In the genomic region with DNA sequence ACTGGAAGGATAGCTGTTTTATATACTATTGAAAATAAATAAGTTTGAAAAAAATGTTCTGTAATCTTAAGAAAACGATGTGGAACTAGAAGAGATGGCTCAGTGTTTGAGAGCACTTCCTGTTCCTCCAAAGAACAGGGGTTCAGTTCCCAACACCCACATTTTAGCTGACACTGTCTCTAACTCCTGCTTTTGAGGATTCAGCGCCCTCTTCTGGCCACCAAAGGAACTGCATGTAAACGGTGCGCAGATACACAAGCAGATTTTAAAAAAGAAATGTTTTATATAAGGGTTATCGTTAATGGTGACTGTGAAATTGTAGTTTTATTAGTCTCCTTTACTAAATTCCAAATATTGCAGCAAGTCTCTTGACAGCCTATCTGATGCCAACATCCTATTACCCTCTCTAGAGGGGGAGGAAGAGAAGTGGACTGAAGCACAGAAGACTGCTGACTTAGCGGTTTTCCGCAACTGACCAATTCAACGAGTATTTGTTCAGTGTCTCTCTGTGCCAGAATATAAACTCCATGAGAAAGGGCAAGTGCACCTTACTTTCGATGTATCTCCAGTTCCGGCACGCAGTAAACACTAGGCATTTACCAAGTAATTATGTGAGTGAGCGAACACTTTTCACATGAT, we compare ENCODE assay signal across 13 mouse cellular contexts.
DNase-seq lines count a peak whose midpoint lies in the region; ATAC-seq and TF ChIP-seq lines count a peak whose summit lies in the region.
"Had no signal": no experiment of that assay in that cellular context is flagged by ENCODE, and none has a peak within 500 bp of the region (broad histone marks: within the 10 kb centered on the region; RNA-seq: fewer than 3 reads in every experiment).

No protein-coding gene starts in this region.

- WGBS in lung, embryonic 14.5 days: 77% methylated on average over 12 of the region's 12 CpGs
- 81% methylated on average over 12 of the region's 12 CpGs for WGBS in lung, adult 2 months

- no peak overlapping the region for H3K9ac ChIP-seq in lung, embryonic 14.5 days
- H3K9ac ChIP-seq in ES-E14 (ENCODE audit: insufficient read depth, low read depth, low read length, poor library complexity, severe bottlenecking): no peak overlapping the region
- H3K9ac ChIP-seq: hindbrain, embryonic 15.5 days; liver, embryonic 15.5 days had no signal

- H3K27me3 ChIP-seq in lung, embryonic 14.5 days (ENCODE audit: insufficient read depth, low read length): no peaks in the 10 kb centered on the region
- no peaks in the 10 kb centered on the region for H3K27me3 ChIP-seq in splenic B cell, adult 2 months (ENCODE audit: control insufficient read depth, insufficient read depth, low read length, poor library complexity, severe bottlenecking)
- H3K27me3 ChIP-seq: hindbrain, embryonic 15.5 days; liver, embryonic 15.5 days had no signal

- no peak overlapping the region for H3K4me3 ChIP-seq in gastrocnemius, adult 2 months
- H3K4me3 ChIP-seq in lung, embryonic 14.5 days (ENCODE audit: low read depth, low read length): no peak overlapping the region
- no peak overlapping the region for H3K4me3 ChIP-seq in lung, adult 2 months (replicated peaks; ENCODE audit: extremely low read depth, low read depth, low read length)
- no peak overlapping the region for H3K4me3 ChIP-seq in ES-E14 (ENCODE audit: insufficient read depth in 1 of 2, low read depth in 1 of 2, low read length in 2 of 2, poor library complexity in 1 of 2, severe bottlenecking in 1 of 2)
- H3K4me3 ChIP-seq: hindbrain, embryonic 15.5 days; liver, embryonic 15.5 days had no signal

- no peaks in the 10 kb centered on the region for H3K9me3 ChIP-seq in lung, embryonic 14.5 days (ENCODE audit: low read depth, low read length)
- H3K9me3 ChIP-seq in ES-E14 (ENCODE audit: control insufficient read depth, insufficient read depth, low read depth, low read length): no peaks in the 10 kb centered on the region
- H3K9me3 ChIP-seq: hindbrain, embryonic 15.5 days; liver, embryonic 15.5 days had no signal

- no peaks in the 10 kb centered on the region for H3K4me1 ChIP-seq in lung, embryonic 14.5 days (ENCODE audit: insufficient read depth)
- H3K4me1 ChIP-seq in lung, adult 2 months (ENCODE audit: control insufficient read depth, insufficient read depth, low read length): no peaks in the 10 kb centered on the region
- no peaks in the 10 kb centered on the region for H3K4me1 ChIP-seq in ES-E14 (ENCODE audit: control insufficient read depth in 2 of 2, insufficient read depth in 2 of 2, low read length in 2 of 2, poor library complexity in 1 of 2)
- H3K4me1 ChIP-seq: hindbrain, embryonic 15.5 days; liver, embryonic 15.5 days had no signal

- ATAC-seq in lung, embryonic 14.5 days (ENCODE audit: insufficient read depth): no peak
- ATAC-seq: forebrain, embryonic 14.5 days; midbrain, embryonic 16.5 days had no signal

- intact Hi-C loops in gastrocnemius, adult 2 months (cut with DNase I): no loop called here
- intact Hi-C loops in left cerebral cortex, postnatal 36 days (cut with DNase I): no loop called here

- no peak for TF ChIP-seq POLR2A in lung, adult 2 months (IDR thresholded peaks at IDR 0.05; ENCODE audit: borderline replicate concordance, extremely low read depth, low read depth, low read length)

- no peak overlapping the region for H3K4me2 ChIP-seq in lung, embryonic 14.5 days
- H3K4me2 ChIP-seq: hindbrain, embryonic 15.5 days; liver, embryonic 15.5 days had no signal

- in situ Hi-C loops in ES-E14 (cut with MboI; ENCODE audit: low sequenced_read_pairs in 2 of 2, unreplicated experiment in 2 of 2): no loop called here

- DNase-seq in gastrocnemius, adult 2 months: no peak
- no peak for DNase-seq in gastrocnemius, adult 8-10 months (ENCODE audit: low spot score in 2 of 2)
- peak; percentile 10 for DNase-seq in lung, embryonic 14.5 days
- DNase-seq in lung, adult 2 months: no peak
- DNase-seq in ES-E14 (ENCODE audit: low read depth, low spot score): peak; percentile 17
- DNase-seq in splenic B cell, adult 2 months (ENCODE audit: low read depth, low spot score): peak; percentile 78
- no peak for DNase-seq in left cerebral cortex, postnatal 36 days (ENCODE audit: low spot score in 2 of 2)
- no peak for DNase-seq in Muller cell, postnatal 12 days (ENCODE audit: inconsistent ontology term)
- DNase-seq: layer of hippocampus, adult 9-11 months had no signal

- peak; percentile 44; the same call in 1 of the 2 replicates for TF ChIP-seq CTCF in gastrocnemius, adult 2 months (IDR thresholded peaks at IDR 0.05)
- peak; percentile 55 for TF ChIP-seq CTCF in lung, embryonic 14.5 days (IDR thresholded peaks at IDR 0.05; ENCODE audit: low read depth)
- TF ChIP-seq CTCF in lung, adult 2 months (IDR thresholded peaks at IDR 0.05; ENCODE audit: insufficient read depth, low read length): no peak

- H3K27ac ChIP-seq in gastrocnemius, adult 2 months: no peak overlapping the region
- H3K27ac ChIP-seq in lung, embryonic 14.5 days (ENCODE audit: low read depth): no peak overlapping the region
- H3K27ac ChIP-seq in ES-E14 (ENCODE audit: insufficient read depth, low read depth, low read length, poor library complexity, severe bottlenecking): no peak overlapping the region
- H3K27ac ChIP-seq: hindbrain, embryonic 15.5 days; liver, embryonic 15.5 days had no signal

- H3K36me3 ChIP-seq in lung, embryonic 14.5 days (ENCODE audit: insufficient read depth): no peaks in the 10 kb centered on the region
- no peaks in the 10 kb centered on the region for H3K36me3 ChIP-seq in ES-E14 (ENCODE audit: control insufficient read depth, insufficient read depth, low read length, poor library complexity, severe bottlenecking)
- H3K36me3 ChIP-seq in splenic B cell, adult 2 months (ENCODE audit: control insufficient read depth, insufficient read depth, low read length, poor library complexity, severe bottlenecking): no peaks in the 10 kb centered on the region
- H3K36me3 ChIP-seq: hindbrain, embryonic 15.5 days; liver, embryonic 15.5 days had no signal

TF ChIP-seq in ES-E14, 5 proteins besides CTCF, POLR2A, EP300 and RAD21:
- no peak for TF ChIP-seq CHD2 (IDR thresholded peaks at IDR 0.05; ENCODE audit: low read depth, low read length)
- peak; percentile 92 for TF ChIP-seq MAFK (IDR thresholded peaks at IDR 0.05; ENCODE audit: insufficient read depth, low read depth, low read length)
- peak; percentile 60; the same call in 1 of the 2 replicates for TF ChIP-seq ZC3H11A (IDR thresholded peaks at IDR 0.05; ENCODE audit: borderline replicate concordance, low read depth, low read length)

Comparison
In these comparisons a context has a peak if more than half of its experiments do, and no peak if none do; other contexts are left out.
1. DNase-seq: peak in lung, embryonic 14.5 days (single experiment), ES-E14 (single experiment) and splenic B cell, adult 2 months (single experiment); none in gastrocnemius, adult 2 months (single experiment), gastrocnemius, adult 8-10 months (0 of 2), lung, adult 2 months (single experiment), left cerebral cortex, postnatal 36 days (0 of 2) and Muller cell, postnatal 12 days (single experiment).